Mouse (Mus musculus): ENCODE results near the gene Kcnn3. TPM values are rescaled to one million over a fixed set of nuclear protein-coding genes. Genes with fewer than 3 reads are reported as not detected.

The Kcnn3 gene
- polyA plus RNA-seq, 1 experiment from 2014 or later = 0.74 TPM

DNA sequence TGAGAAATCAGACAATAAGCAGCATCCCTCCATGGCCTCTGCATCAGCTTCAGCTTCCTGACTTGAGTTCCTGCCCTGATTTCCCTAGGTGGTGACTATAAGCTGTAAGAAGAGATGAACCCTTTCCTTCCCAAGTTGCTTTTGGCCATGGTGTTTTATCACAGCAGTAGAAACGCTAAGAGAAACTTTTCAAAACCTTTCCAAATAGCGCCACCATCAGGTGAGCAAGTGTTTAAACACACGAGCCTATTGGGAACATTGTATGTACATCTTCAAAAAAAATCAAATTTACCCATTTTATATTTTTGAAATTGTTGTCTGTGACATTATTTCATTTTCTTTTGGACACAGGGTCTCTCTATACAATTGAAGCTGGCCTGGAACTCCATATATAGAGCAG lies 23.6 kb upstream of the Kcnn3 start:
- no peak overlapping the region for H3K27ac ChIP-seq
- no peaks in the 10 kb centered on the region for H3K9me3 ChIP-seq (replicated peaks)
- H3K4me1 ChIP-seq = peaks cover 25% of the 10 kb centered on the region
- no peaks in the 10 kb centered on the region for H3K36me3 ChIP-seq
- no peak overlapping the region for H3K4me3 ChIP-seq
- no peak for DNase-seq (ENCODE audit: low spot score)
- WGBS = 74% methylated on average over 3 of the region's 3 CpGs
- no peaks in the 10 kb centered on the region for H3K27me3 ChIP-seq (ENCODE audit: low read depth, poor library complexity, severe bottlenecking)

DNA sequence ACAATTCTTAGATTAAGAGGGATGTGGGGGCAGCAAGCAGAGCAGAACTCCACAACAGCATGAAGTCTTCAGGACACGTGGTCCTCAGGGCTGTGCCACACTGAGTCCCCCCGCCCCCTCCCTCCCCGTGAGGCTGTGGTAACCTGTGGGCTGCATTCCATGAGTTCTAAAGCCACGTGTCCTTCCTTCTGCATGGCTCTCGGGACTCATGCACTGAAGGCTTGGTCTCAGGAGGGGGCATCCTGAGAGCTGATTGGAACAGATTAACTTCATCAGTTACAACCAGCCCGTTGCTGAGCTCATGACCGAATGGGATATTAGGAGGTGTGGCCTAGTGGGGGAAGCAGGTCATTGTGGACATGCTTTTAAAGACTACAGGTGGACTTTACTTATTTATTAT lies 20.3 kb upstream of the Kcnn3 start:
- H3K36me3 ChIP-seq = no peaks in the 10 kb centered on the region
- no peaks in the 10 kb centered on the region for H3K9me3 ChIP-seq (replicated peaks)
- H3K27me3 ChIP-seq (ENCODE audit: low read depth, poor library complexity, severe bottlenecking) = no peaks in the 10 kb centered on the region
- no peak for DNase-seq (ENCODE audit: low spot score)
- WGBS = 62% methylated on average over 7 of the region's 7 CpGs
- H3K27ac ChIP-seq = no peak overlapping the region
- peaks cover 12% of the 10 kb centered on the region; the same call in 1 of the 2 replicates for H3K4me1 ChIP-seq
- H3K4me3 ChIP-seq = no peak overlapping the region

DNA sequence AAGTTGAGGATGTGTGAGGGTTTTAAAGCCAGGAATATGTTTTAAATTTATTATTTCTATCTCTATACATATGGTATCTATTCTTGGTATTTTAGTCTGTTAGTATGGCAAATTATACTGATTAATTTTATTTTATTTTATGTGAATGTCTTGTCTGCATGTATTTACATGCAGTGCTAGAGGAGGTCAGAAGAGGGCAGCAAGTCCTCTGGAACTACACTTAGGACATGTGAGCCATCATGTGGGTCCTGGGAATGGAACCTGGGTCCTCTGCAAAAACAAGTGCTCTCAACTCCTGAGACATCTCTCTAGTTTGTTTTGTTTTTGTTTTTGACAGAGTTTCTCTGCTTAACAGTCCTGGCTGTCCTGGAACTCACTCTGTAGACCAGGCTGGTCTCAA lies 18.5 kb upstream of the Kcnn3 start:
- H3K4me3 ChIP-seq = no peak overlapping the region
- H3K9me3 ChIP-seq (replicated peaks) = no peaks in the 10 kb centered on the region
- H3K4me1 ChIP-seq = peaks cover 17% of the 10 kb centered on the region
- no peaks in the 10 kb centered on the region for H3K27me3 ChIP-seq (ENCODE audit: low read depth, poor library complexity, severe bottlenecking)
- DNase-seq (ENCODE audit: low spot score) = no peak
- no peak overlapping the region for H3K27ac ChIP-seq
- H3K36me3 ChIP-seq = no peaks in the 10 kb centered on the region

DNA sequence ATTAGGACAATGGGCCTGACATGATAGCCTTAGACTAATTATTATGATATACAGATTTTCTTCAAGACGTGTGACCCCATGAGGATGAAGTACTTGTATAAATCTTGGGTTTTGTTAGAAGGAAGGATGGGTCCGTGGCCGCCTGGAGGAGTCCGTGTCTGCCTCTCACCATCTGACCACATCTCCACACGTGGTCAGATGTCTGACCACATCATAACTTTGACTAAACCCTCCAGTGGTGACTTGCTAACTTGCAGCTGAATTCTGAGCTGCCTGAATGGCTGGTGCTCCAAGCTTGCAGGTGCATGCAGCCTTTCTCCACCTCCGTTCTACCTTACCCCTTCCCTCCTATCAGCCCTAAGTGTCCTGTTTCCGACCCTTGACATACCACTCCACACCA lies 17.4 kb upstream of the Kcnn3 start:
- 82% methylated on average over 7 of the region's 7 CpGs for WGBS
- Histone ChIP-seq H3K9me3 (replicated peaks) (no peaks in the 10 kb centered on the region), H3K27me3 (ENCODE audit: low read depth, poor library complexity, severe bottlenecking) (0 out of 2 replicates have a peak, but pooled peaks cover 5% of the 10 kb centered on the region), H3K4me3 (no peak overlapping the region), H3K36me3 (no peaks in the 10 kb centered on the region), H3K4me1 (peaks cover 28% of the 10 kb centered on the region), H3K27ac (no peak overlapping the region)
- DNase-seq (ENCODE audit: low spot score) = no peak

DNA sequence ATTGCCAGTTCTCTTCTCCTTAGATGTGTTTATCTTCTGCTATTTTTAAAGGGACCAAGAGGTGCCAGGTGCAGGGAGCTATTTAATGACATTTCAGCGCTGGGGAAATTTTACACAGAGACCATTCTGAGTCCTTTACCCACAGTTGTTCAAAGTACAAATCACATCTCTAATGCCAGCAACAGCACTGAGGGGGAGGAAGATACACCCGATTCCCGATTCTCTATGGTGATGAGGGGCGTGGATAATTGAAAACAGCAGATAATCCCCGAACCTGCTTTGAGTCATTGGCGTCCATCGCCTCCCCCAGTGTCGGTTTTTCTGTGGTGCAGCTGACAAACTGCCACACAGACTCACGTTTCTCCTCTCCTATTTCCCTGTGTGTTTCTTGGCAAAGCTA lies 11.9 kb upstream of the Kcnn3 start:
- Histone ChIP-seq H3K36me3 (no peaks in the 10 kb centered on the region), H3K27ac (no peak overlapping the region), H3K4me3 (no peak overlapping the region), H3K4me1 (peaks cover 49% of the 10 kb centered on the region), H3K27me3 (ENCODE audit: low read depth, poor library complexity, severe bottlenecking) (peaks cover 23% of the 10 kb centered on the region), H3K9me3 (replicated peaks) (no peaks in the 10 kb centered on the region)
- no peak for DNase-seq (ENCODE audit: low spot score)
- 30% methylated on average over 9 of the region's 9 CpGs for WGBS

DNA sequence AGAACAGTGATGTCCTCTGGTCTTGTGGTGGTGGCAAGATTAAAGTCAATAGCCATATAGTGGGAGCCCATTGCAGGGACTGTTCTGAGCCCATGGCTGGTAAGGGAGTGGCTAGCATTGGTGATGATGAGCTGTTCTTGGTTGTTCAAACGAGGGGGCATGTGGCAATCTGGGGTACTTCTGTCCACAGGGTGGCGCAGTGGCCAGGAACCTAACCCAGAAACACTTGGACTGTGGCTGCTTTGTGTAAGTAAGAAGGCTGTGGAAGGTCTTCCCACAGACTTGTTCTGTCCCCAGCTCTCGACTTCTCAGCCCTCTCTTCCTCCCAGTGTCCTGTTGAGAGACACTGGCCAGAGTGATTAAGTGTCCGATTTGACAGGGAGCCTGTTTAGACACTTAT lies 9.0 kb upstream of the Kcnn3 start:
- no peak overlapping the region for H3K27ac ChIP-seq
- DNase-seq (ENCODE audit: low spot score) = peak; percentile 63
- H3K27me3 ChIP-seq (ENCODE audit: low read depth, poor library complexity, severe bottlenecking) = peaks cover 23% of the 10 kb centered on the region
- 27% methylated on average over 4 of the region's 4 CpGs for WGBS
- H3K4me3 ChIP-seq = 0 out of 2 replicates have a peak overlapping the region, but pooled peaks have one; percentile 4
- no peaks in the 10 kb centered on the region for H3K9me3 ChIP-seq (replicated peaks)
- peaks cover 42% of the 10 kb centered on the region for H3K4me1 ChIP-seq
- H3K36me3 ChIP-seq = no peaks in the 10 kb centered on the region

DNA sequence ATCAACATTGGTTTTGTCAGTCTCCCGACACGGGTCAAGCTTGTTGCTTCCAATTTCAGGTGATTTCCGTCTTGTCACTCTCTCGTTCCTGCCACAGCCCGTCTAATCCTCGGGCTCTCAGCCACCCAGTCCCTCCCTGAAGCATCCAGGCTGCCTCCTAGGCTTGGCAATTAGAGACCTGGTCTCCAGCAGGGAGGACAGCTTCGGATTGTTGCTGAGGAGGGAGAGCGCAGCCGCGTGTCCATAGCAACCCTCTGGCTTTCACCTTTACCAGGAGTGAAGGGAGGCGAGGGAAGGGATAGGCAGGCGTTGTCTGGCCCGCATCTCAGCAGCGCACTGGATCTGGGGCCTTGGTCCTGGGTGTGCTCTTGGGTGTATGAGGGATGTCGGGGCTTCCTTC lies 8.6 kb upstream of the Kcnn3 start:
- Histone ChIP-seq H3K27me3 (ENCODE audit: low read depth, poor library complexity, severe bottlenecking) (peaks cover 23% of the 10 kb centered on the region), H3K9me3 (replicated peaks) (no peaks in the 10 kb centered on the region), H3K27ac (no peak overlapping the region), H3K36me3 (no peaks in the 10 kb centered on the region), H3K4me3 (0 out of 2 replicates have a peak overlapping the region, but pooled peaks have one; percentile 4), H3K4me1 (peaks cover 38% of the 10 kb centered on the region)
- no peak for DNase-seq (ENCODE audit: low spot score)
- WGBS = 36% methylated on average over 15 of the region's 15 CpGs

DNA sequence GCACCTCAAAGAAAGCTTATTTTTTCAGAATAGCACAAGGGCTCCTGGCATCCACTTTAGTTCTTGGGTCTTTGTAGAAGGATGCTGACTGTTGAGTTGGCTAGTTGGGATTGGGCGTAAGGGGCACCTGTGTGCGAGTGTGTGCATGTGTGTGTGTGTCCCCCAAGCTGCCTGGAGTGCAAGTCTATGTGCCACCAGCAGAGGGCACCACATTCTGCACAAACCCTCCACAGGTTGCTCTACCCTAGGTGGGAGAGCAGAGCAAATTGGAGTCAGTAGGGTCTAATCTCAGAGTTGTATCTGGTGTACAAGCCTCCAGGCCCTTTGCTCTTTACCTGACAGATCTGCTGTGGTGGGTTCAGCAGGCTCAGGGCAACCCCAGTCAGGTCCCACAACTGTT lies 7.7 kb upstream of the Kcnn3 start:
- peaks cover 20% of the 10 kb centered on the region for H3K27me3 ChIP-seq (ENCODE audit: low read depth, poor library complexity, severe bottlenecking)
- no peaks in the 10 kb centered on the region for H3K36me3 ChIP-seq
- H3K4me3 ChIP-seq = no peak overlapping the region
- H3K27ac ChIP-seq = no peak overlapping the region
- DNase-seq (ENCODE audit: low spot score) = peak; percentile 60
- H3K9me3 ChIP-seq (replicated peaks) = no peaks in the 10 kb centered on the region
- 94% methylated on average over 2 of the region's 2 CpGs for WGBS
- H3K4me1 ChIP-seq = peaks cover 30% of the 10 kb centered on the region

DNA sequence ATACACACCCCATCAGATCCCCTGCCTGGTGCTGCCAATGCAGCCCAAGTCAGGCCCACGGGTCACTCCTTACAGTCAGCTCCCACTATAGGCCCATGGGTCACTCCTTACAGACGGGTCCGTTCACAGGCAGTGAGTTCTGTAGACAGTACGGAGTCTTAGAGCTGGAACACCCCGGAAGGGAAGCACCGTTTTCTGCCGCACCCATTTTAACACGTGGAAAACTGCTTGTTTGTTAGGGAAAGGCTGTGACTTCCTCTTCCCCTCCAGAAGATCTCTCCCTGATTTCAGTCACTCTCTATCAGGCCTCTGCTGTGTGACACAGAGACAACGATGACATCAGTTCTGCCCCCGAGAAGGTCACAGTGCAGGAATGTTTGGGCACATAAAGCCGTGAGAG lies 4.5 kb upstream of the Kcnn3 start:
- Histone ChIP-seq H3K27ac (no peak overlapping the region), H3K4me1 (peaks cover 18% of the 10 kb centered on the region), H3K4me3 (no peak overlapping the region), H3K36me3 (no peaks in the 10 kb centered on the region), H3K27me3 (ENCODE audit: low read depth, poor library complexity, severe bottlenecking) (peaks cover 17% of the 10 kb centered on the region), H3K9me3 (replicated peaks) (no peaks in the 10 kb centered on the region)
- DNase-seq (ENCODE audit: low spot score) = no peak
- WGBS = 81% methylated on average over 11 of the region's 11 CpGs

DNA sequence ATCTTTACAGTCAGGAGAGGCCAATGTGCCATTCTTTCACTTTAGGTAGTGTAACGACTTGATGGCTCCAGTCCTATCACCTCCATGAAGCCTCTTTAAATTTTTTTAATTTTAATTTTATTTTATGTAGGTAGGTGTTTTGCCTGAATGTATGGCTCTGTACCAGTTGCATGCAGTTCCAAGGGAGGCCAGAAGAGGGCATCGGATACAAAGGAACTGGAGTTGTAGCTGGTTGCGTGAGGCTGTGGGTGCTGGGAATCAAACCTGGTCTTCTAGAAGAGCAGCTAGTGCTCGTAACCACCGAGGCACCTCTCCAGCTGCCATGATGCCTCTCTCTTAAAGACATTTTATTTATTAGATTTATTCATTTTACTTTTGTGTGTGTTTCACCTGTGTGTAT lies 3.6 kb upstream of the Kcnn3 start:
- Histone ChIP-seq H3K4me1 (peaks cover 23% of the 10 kb centered on the region), H3K4me3 (no peak overlapping the region), H3K36me3 (no peaks in the 10 kb centered on the region), H3K27ac (no peak overlapping the region), H3K27me3 (ENCODE audit: low read depth, poor library complexity, severe bottlenecking) (peaks cover 17% of the 10 kb centered on the region), H3K9me3 (replicated peaks) (no peaks in the 10 kb centered on the region)
- no peak for DNase-seq (ENCODE audit: low spot score)
- WGBS = 90% methylated on average over 5 of the region's 5 CpGs

DNA sequence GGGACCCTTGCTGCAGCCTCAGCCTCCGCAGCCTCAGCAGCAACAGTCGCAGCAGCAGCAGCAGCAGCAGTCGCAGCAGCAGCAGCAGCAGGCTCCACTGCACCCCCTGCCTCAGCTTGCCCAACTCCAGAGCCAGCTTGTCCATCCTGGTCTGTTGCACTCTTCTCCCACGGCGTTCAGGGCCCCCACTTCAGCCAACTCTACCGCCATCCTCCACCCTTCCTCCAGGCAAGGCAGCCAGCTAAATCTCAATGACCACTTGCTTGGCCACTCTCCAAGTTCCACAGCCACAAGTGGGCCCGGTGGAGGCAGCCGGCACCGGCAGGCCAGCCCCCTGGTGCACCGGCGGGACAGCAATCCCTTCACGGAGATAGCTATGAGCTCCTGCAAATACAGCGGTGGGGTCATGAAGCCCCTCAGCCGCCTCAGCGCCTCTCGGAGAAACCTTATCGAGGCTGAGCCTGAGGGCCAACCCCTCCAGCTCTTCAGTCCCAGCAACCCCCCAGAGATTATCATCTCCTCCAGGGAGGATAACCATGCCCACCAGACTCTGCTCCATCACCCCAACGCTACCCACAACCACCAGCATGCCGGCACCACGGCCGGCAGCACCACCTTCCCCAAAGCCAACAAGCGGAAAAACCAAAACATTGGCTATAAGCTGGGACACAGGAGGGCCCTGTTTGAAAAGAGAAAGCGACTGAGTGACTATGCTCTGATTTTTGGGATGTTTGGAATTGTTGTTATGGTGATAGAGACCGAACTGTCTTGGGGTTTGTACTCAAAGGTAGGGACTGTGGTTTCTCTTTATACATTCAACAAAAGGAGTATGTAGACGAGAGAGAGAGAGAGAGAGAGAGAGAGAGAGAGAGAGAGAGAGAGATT lies 896 bp downstream of the Kcnn3 start:
- Histone ChIP-seq H3K9me3 (replicated peaks) (no peaks in the 10 kb centered on the region), H3K27me3 (ENCODE audit: low read depth, poor library complexity, severe bottlenecking) (peaks cover 44% of the 10 kb centered on the region), H3K4me3 (peak overlapping the region; percentile 58), H3K4me1 (peaks cover 38% of the 10 kb centered on the region), H3K27ac (peak overlapping the region; percentile 37), H3K36me3 (no peaks in the 10 kb centered on the region)
- DNase-seq (ENCODE audit: low spot score) = peak; percentile 54
- WGBS = 10% methylated on average over 25 of the region's 25 CpGs

DNA sequence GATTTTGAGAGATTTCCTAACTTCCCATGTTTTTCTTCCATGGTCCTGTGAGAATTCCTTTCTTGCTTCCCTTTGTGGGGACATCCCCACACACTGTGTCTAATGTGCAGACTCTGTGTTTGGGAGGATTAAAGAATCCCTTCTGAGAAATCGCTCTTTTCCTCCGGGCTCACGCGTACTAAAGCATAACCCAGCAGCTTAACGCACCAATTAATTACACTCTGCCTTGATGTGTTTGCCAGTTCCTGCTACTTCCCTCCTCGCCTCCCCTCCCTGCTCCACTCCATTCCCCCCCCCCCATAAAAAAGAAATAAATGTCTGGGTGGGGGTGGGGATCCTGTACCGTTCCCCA lies 1.5 kb downstream of the Kcnn3 start:
- H3K9me3 ChIP-seq (replicated peaks) = no peaks in the 10 kb centered on the region
- DNase-seq (ENCODE audit: low spot score) = no peak
- H3K27me3 ChIP-seq (ENCODE audit: low read depth, poor library complexity, severe bottlenecking) = peaks cover 44% of the 10 kb centered on the region
- WGBS = 11% methylated on average over 7 of the region's 7 CpGs
- H3K4me3 ChIP-seq = peak overlapping the region; percentile 58
- H3K27ac ChIP-seq = no peak overlapping the region
- no peaks in the 10 kb centered on the region for H3K36me3 ChIP-seq
- H3K4me1 ChIP-seq = peaks cover 43% of the 10 kb centered on the region

DNA sequence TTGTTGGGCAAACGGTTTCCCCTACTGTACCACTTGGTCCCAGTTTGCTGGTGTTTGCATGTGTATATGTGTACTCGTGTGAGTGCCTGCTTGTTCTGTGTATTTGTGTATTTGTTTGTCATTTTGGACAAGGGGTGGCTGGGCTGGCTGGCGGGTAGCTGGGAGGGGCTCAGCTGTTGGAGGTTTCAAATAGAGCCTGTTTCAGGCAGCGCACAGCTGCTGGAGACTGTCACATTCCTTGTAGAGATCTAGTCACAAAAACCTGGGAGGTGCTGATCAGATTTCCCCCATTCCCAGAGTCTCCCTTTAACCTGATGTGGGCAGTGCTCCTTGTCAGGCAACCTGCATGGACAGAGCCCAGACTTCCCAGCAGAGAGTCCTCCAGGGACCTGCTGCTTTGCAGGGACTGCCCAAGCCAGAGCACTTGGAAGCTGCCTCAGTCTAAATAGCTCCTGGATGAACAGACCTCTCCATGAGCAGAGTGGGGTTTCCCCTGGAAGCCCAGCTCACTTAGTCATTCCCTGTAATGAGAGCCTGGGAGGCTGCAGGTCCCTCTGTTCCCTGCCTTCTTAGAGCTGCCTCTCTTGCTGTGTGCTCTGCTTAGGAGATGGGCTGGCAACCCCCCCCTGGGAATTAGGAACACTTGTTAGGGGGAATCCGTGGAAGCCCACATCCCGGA lies 2.6 kb downstream of the Kcnn3 start:
- H3K4me3 ChIP-seq = peak overlapping the region; percentile 58; the same call in 1 of the 2 replicates
- no peak overlapping the region for H3K27ac ChIP-seq
- H3K9me3 ChIP-seq (replicated peaks) = no peaks in the 10 kb centered on the region
- WGBS = 41% methylated on average over 6 of the region's 6 CpGs
- no peak for DNase-seq (ENCODE audit: low spot score)
- peaks cover 44% of the 10 kb centered on the region for H3K27me3 ChIP-seq (ENCODE audit: low read depth, poor library complexity, severe bottlenecking)
- H3K36me3 ChIP-seq = no peaks in the 10 kb centered on the region
- H3K4me1 ChIP-seq = peaks cover 46% of the 10 kb centered on the region

All from limb, embryonic 10.5 days (tissue).